Mouse (Mus musculus) CD4-positive helper T cell, adult 2 months (primary cell): ENCODE data around the gene Oxct2a.

Experiments
- DNase-seq: peaks from one replicate; pipeline ENCODE4 v3.0.0-alpha.2; 2012; ENCODE audit warnings: low read depth, missing footprints, low spot score

The Oxct2a gene

DNA sequence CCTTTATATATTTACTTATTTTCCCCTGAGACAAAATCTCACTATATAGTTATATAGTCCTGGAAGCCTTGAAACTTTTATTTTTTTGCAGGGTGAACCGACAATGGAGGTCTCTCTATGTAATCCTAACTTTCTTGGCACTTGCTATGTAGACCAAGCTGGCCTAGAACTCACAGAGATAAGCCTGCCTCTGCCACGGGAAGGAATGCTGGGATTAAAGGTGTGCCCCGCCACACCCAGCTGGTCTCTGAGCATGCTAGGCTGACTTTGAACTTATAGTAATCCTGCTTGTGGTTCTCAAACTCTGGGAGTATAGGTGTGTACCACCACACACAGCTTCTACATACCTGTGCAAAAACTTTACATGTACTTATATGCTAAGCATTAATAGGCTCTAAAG lies 43.3 kb downstream of the Oxct2a start:
- no peak for DNase-seq
